Mouse (Mus musculus): ENCODE measurements around the gene Map3k6.

The Map3k6 gene

GRCm38 (mm10) chr4:133256820-133257219 lies 16.2 kb downstream of the Map3k6 start:
- peak; percentile 46 for DNase-seq

- no peak for DNase-seq
These were observed 16.6 kb downstream of the Map3k6 start for GRCm38 (mm10) chr4:133257230-133257629.

GRCm38 (mm10) chr4:133257798-133258408 lies 17.3 kb downstream of the Map3k6 start:
- DNase-seq = no peak

GRCm38 (mm10) chr4:133261641-133262374 lies 21.2 kb downstream of the Map3k6 start:
- no peak for DNase-seq

GRCm38 (mm10) chr4:133262375-133262765 lies 21.8 kb downstream of the Map3k6 start:
- DNase-seq = no peak

GRCm38 (mm10) chr4:133262882-133263281 lies 22.3 kb downstream of the Map3k6 start, which contains the start of gene Sytl1:
Sytl1 (minus strand) TSS chr4:133263113.
- DNase-seq = no peak

- DNase-seq = no peak
These were observed 23.1 kb downstream of the Map3k6 start for GRCm38 (mm10) chr4:133263756-133264155.

GRCm38 (mm10) chr4:133264559-133264958 lies 23.9 kb downstream of the Map3k6 start:
- no peak for DNase-seq

- DNase-seq = no peak
These were observed 24.7 kb downstream of the Map3k6 start for GRCm38 (mm10) chr4:133265297-133265696.

GRCm38 (mm10) chr4:133265759-133266158 lies 25.1 kb downstream of the Map3k6 start:
- no peak for DNase-seq

GRCm38 (mm10) chr4:133266248-133266880 lies 25.7 kb downstream of the Map3k6 start:
- DNase-seq = no peak

- no peak for DNase-seq
These were observed 28.3 kb downstream of the Map3k6 start for GRCm38 (mm10) chr4:133268931-133269330.

GRCm38 (mm10) chr4:133269596-133269995 lies 29.0 kb downstream of the Map3k6 start:
- DNase-seq = no peak

- no peak for DNase-seq
These were observed 30.3 kb downstream of the Map3k6 start for GRCm38 (mm10) chr4:133270929-133271328.

- peak; percentile 91 for DNase-seq
These were observed 36.7 kb downstream of the Map3k6 start, which contains the start of gene Tmem222 for GRCm38 (mm10) chr4:133277104-133278026. Tmem222 (minus strand) TSS chr4:133277792.

GRCm38 (mm10) chr4:133278067-133278466 lies 37.4 kb downstream of the Map3k6 start:
- DNase-seq = no peak

GRCm38 (mm10) chr4:133278482-133278881 lies 37.9 kb downstream of the Map3k6 start:
- no peak for DNase-seq

GRCm38 (mm10) chr4:133281513-133281912 lies 40.9 kb downstream of the Map3k6 start:
- DNase-seq = no peak

- DNase-seq = no peak
These were observed 41.4 kb downstream of the Map3k6 start for GRCm38 (mm10) chr4:133281951-133282481.

GRCm38 (mm10) chr4:133282656-133283055 lies 42.0 kb downstream of the Map3k6 start:
- no peak for DNase-seq

GRCm38 (mm10) chr4:133285299-133285698 lies 44.7 kb downstream of the Map3k6 start:
- no peak for DNase-seq

GRCm38 (mm10) chr4:133285950-133286349 lies 45.3 kb downstream of the Map3k6 start:
- DNase-seq = no peak
